Mouse (Mus musculus): ENCODE data around the gene Fmnl1.

DNA sequence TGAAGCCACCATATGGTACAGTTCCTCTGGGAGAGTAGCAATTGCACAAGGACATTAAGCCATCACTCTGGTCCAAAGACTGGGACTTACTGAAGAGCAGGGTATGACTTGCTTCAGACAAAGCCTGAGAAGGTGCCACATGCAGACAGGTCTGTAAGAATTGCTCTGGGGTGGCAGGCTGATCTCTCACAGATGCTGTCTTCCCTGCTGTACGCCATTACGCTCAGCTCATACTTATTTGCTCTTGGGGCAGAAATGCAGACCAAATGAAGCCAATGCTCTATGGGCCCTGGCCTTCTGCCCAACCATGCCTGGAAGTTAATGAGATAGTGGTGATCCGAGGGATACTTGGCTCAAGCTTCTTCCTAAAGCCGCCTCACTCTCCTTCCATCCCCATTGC lies 73.9 kb downstream of the Fmnl1 start:
- TF ChIP-seq CTCF (IDR thresholded peaks at IDR 0.05; ENCODE audit: low read depth, low read length): no peak
- no peak for TF ChIP-seq POLR2A (IDR thresholded peaks at IDR 0.05; ENCODE audit: extremely low read depth, insufficient read depth, low read length)

Data from liver, adult 2 months (tissue).